Comparison of ENCODE assay signal across 17 mouse cellular contexts in the genomic region with DNA sequence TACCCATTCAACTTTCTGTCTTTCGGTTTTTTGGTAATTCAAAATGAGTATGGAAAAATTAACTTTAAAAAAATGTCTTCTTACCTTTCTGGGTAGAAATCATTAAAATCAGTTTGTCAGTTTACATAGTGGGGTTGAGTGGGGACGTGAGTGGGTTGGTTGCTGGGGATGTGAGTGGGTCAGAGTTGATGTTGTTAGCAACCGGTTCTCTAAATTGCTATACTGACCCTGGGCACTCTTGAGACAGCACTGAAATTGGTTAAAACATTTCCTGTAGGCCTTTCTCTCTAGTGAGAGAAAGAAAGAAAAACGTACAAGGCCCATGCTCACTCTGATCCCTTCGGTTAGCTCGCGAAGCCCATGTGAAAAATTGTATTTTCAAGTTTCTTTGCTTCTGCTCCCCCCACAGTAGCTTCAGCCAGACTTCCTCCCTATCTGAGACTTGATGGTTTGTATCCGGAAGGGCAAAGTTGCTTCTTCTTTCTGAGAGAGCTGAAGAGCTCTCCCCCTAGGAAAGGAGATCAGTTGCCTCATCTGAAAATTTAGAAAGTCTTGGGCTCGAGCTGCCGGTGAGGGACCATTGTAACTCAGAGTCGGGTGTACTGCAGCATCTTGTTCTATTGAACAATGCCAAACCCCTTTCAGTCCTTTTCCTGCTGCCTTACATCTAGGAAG.
DNase-seq lines count a peak whose midpoint lies in the region; TF ChIP-seq lines count a peak whose summit lies in the region.
"Had no signal": no experiment of that assay in that cellular context is flagged by ENCODE, and none has a peak within 500 bp of the region (broad histone marks: within the 10 kb centered on the region; RNA-seq: fewer than 3 reads in every experiment).

No protein-coding gene starts in this region.

- H3K9me3 ChIP-seq in heart, embryonic 10.5 days: no peaks in the 10 kb centered on the region
- H3K9me3 ChIP-seq: heart, embryonic 13.5 days; intestine, embryonic 15.5 days; kidney, embryonic 15.5 days had no signal

- intact Hi-C loops in heart, adult 2 months (cut with DNase I): loop anchor here (5.0 kb wide), 2 partner anchors 108 to 128 kb away; no protein-coding TSS in a partner anchor

- 59% methylated on average over 11 of the region's 11 CpGs for WGBS in heart, adult 2 months
- WGBS in heart, embryonic 10.5 days: 73% methylated on average over 11 of the region's 11 CpGs
- WGBS in macrophage (ENCODE audit: missing documents): 39% methylated on average over 11 of the region's 11 CpGs
- WGBS in lung, adult 2 months: 72% methylated on average over 11 of the region's 11 CpGs

- TF ChIP-seq EP300 in heart, adult 2 months (IDR thresholded peaks at IDR 0.05; ENCODE audit: insufficient read depth, low read depth, low read length): no peak

- DNase-seq in heart, adult 2 months: no peak
- DNase-seq in heart, embryonic 10.5 days (ENCODE audit: low spot score): no peak
- DNase-seq in thymus, postnatal 14 days: peak; percentile 16
- DNase-seq in thymus, postnatal 25 days: no peak
- DNase-seq in MN1 (ENCODE audit: low spot score): no peak
- DNase-seq in heart, adult 8-10 months (ENCODE audit: low spot score): no peak
- no peak for DNase-seq in lung, adult 2 months
- DNase-seq: adrenal gland, adult 2 months; cerebellum, adult 8-10 months; gastrocnemius, postnatal 25 days; heart, postnatal 4 days; lung, postnatal 4 days; retina, postnatal 1 day had no signal

- H3K36me3 ChIP-seq in heart, adult 2 months (ENCODE audit: control insufficient read depth, insufficient read depth, low read length): no peaks in the 10 kb centered on the region
- no peaks in the 10 kb centered on the region for H3K36me3 ChIP-seq in heart, embryonic 10.5 days
- H3K36me3 ChIP-seq in macrophage (ENCODE audit: inconsistent target): no peaks in the 10 kb centered on the region
- H3K36me3 ChIP-seq: heart, embryonic 13.5 days; intestine, embryonic 15.5 days; kidney, embryonic 15.5 days had no signal

- peaks cover 4% of the 10 kb centered on the region for H3K4me1 ChIP-seq in heart, adult 2 months (ENCODE audit: control insufficient read depth, insufficient read depth, low read length)
- no peaks in the 10 kb centered on the region for H3K4me1 ChIP-seq in heart, embryonic 10.5 days
- H3K4me1 ChIP-seq in lung, adult 2 months (ENCODE audit: control insufficient read depth, insufficient read depth, low read length): no peaks in the 10 kb centered on the region
- H3K4me1 ChIP-seq: heart, embryonic 13.5 days; intestine, embryonic 15.5 days; kidney, embryonic 15.5 days had no signal

- no peak overlapping the region for H3K4me3 ChIP-seq in heart, adult 2 months
- no peak overlapping the region for H3K4me3 ChIP-seq in heart, embryonic 10.5 days
- no peak overlapping the region for H3K4me3 ChIP-seq in macrophage (ENCODE audit: inconsistent target)
- no peak overlapping the region for H3K4me3 ChIP-seq in lung, adult 2 months (replicated peaks; ENCODE audit: extremely low read depth, low read depth, low read length)
- H3K4me3 ChIP-seq: heart, embryonic 13.5 days; intestine, embryonic 15.5 days; kidney, embryonic 15.5 days had no signal

- no peak for TF ChIP-seq POLR2A in heart, adult 2 months (IDR thresholded peaks at IDR 0.05; ENCODE audit: insufficient read depth, low read depth, low read length)
- TF ChIP-seq POLR2A in lung, adult 2 months (IDR thresholded peaks at IDR 0.05; ENCODE audit: borderline replicate concordance, extremely low read depth, low read depth, low read length): no peak

- H3K27me3 ChIP-seq in heart, adult 2 months (ENCODE audit: control insufficient read depth, insufficient read depth, low read length): no peaks in the 10 kb centered on the region
- peaks cover 14% of the 10 kb centered on the region; the same call in 1 of the 2 replicates for H3K27me3 ChIP-seq in heart, embryonic 10.5 days (ENCODE audit: insufficient read depth, poor library complexity, severe bottlenecking)
- H3K27me3 ChIP-seq: intestine, embryonic 15.5 days had no signal

- H3K9ac ChIP-seq in heart, adult 2 months (ENCODE audit: low read depth, low read length): no peak overlapping the region
- H3K9ac ChIP-seq: heart, embryonic 13.5 days; intestine, embryonic 15.5 days; kidney, embryonic 15.5 days had no signal

- H3K79me2 ChIP-seq in heart, adult 2 months (replicated peaks; ENCODE audit: control insufficient read depth, insufficient read depth, low read length): no peaks in the 10 kb centered on the region
- H3K79me2 ChIP-seq in macrophage (ENCODE audit: inconsistent target): no peaks in the 10 kb centered on the region

- H3K27ac ChIP-seq in heart, adult 2 months: peak overlapping the region; percentile 7; the same call in 1 of the 2 replicates
- no peak overlapping the region for H3K27ac ChIP-seq in heart, embryonic 10.5 days
- H3K27ac ChIP-seq in macrophage: peak overlapping the region; percentile 17; the same call in 1 of the 2 replicates
- H3K27ac ChIP-seq: heart, embryonic 13.5 days; intestine, embryonic 15.5 days; kidney, embryonic 15.5 days had no signal

- TF ChIP-seq CTCF in heart, adult 2 months (IDR thresholded peaks at IDR 0.05): no peak
- TF ChIP-seq CTCF in lung, adult 2 months (IDR thresholded peaks at IDR 0.05; ENCODE audit: insufficient read depth, low read length): no peak
